Mouse (Mus musculus) liver, embryonic 18 days (tissue): Measurements from ENCODE around the gene Sarm1. TPM values are rescaled to one million over a fixed set of nuclear protein-coding genes. Genes with fewer than 3 reads are reported as not detected.

Experiments used
- polyA plus RNA-seq: library from polyadenylated mRNA; depleted of rRNA; stranded (reverse); fragments of >200 nt; gene quantifications from 2 replicates; pipeline ENCODE4 v1.2.3, GENCODE M21; 2012; rRNA removed

Gene Sarm1
- polyA plus RNA-seq, result 0.25 and 0.26 TPM in 2 replicates

DNA sequence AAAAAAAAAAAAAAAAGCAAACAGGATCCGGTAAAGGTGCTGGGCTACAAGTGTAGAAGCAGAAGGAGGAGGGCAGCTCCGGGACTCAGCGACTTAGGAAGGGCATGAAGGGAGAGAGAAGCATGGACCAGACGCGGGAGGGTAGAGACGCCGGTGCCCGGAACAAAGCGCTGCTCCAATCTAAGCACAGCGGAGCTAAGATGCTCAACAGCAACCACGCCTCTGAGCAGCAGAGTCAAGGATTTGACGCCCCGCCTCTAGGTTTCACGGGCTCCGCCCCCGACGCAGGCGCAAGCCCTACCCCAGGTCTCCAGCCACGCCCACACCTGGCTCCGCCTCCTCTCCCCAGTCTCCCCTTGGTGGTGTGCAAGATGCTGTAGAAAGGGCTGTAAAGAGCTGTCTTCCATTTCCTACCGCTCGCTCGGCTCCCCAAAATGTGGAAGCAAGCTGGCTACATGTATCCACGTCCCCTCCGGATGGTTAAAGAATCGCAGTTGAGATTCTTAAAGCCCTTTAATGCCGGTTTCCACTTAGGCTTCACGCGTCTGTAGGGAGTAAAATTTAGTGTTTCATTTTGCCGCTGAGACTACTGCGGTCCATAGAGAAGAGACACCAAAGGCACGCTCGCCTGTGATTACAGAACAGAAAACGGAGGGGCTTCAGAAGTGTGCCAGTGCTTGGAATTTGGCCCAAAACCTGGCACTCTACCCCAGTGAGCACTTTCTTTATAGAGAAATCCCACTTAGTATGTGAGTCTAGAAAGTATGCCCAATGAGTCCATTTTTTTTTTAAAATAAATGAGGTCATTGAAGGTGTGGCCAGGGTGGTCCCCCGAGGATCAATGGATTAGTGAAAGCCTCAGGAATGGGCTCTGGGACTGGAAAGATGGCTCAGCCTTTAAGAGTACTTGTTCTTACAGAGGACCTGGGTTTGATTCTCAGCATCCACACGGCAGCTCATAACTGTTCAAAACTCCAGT is at the start of gene Sarm1:
Sarm1 (minus strand) TSS at position 211 of the 979 bp plus-strand sequence.

GRCm38 (mm10) chr11:78536080-78536689 is 38.6 kb upstream of the Sarm1 start, which contains the start of the genes Tnfaip1 and Ift20:
Gene Tnfaip1 (minus strand): TSS chr11:78536332.
Gene Ift20 (plus strand): TSS chr11:78536361.

DNA sequence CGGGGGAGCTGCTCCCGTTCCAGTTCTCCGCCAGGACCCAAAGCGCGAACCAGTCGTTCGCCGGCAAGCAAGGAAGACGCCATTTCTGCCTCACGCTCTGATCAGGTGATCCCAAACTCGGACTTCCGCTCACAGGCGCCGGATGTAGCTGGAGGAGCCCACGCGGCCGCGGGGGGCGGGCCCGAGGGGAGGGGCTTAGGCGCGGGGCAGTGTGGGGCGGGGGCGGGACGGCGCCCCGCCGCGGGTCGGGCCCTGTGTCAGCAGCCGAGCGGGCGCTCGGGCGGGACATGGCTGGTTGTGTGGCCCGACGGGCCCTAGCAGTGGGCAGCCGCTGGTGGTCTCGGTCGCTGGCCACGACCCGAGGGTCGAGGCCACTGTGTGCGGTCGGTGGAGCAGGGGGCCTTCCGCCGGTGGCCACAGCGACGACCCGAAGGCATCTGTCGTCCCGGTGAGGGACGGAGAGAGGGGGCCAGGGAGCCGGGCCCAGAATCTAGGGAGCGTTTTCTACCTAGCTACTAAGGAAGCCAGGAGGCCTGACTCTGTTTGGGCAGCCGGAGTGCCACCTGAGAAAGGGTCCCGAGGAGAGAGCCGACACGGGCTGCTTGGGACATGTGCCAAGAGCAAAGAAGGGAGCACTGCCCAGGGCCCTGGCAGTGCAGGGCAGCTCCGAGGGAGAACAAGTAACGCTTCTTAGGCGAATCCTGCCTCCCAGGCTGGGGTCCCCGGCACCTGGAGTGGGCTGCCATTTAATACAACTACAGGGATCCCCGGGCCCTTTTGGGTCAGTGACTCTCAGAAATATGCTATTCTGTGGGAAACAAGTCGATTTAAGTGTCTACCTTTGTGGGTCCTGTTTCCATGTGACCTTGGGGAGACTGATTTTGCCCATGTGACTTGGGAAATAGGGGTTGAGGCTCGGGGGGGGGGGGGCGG is 14.7 kb upstream of the Sarm1 start, which contains the start of the genes Tmem199 and Poldip2:
Tmem199 (minus strand) TSS at position 148 of the 933 bp plus-strand sequence.
Poldip2 (plus strand) TSS at position 169 of the 933 bp plus-strand sequence.

GRCm38 (mm10) chr11:78502909-78503650 is 5.5 kb upstream of the Sarm1 start, which contains the start of gene Sebox:
Gene Sebox (plus strand): TSS chr11:78503447.

DNA sequence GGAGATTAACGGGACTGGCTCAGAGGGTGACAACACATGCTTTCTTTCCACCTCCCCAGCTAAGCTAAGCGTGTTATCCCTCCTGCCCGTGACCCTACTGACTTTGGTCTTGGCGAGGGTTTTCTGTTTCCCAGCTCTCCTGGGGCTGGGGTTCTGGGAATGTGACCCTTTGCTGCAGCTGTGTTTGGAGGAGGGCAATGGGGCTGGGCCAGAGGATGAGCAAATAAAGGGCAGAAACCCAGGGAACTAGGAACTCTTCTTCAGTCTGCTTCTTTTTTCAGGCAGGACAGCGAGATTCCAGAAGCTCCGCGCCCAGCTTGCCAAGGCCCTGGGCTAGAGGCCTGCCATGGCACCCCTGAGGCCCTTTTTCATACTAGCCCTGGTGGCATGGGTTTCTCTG is 1.4 kb upstream of the Sarm1 start, which contains the start of gene Vtn:
Vtn (plus strand) TSS at position 88 of the 400 bp plus-strand sequence.

DNA sequence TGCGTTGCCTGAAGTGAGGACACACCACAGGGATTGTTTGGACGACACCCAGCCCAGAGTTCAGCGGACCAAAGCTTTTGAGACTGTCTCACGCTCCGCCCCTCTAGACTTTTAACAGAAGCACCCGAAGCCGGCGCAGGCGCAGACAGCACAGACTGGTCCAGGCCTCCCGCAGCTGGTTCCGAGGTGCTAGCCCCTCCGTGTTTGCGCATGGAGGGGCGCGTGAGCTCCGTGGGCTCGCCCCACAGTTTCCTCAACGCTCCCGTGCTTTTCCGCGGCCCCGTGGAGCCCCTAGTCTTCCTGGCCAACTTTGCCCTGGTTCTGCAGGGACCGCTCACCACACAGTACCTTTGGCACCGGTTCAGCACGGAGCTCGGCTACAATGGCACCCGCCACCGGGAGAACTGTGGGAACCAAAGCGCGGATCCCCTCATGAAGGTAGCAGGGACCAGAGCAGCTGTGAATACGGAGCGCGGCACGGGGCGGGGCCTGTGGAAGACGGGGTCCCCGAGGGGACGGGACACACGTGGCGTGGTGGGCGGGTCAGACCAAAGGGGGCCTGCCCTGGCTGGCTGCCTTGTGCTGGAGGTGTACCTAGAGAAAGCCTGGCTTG is 31.9 kb downstream of the Sarm1 start, which contains the start of gene Slc46a1:
Slc46a1 (plus strand) TSS at position 130 of the 613 bp plus-strand sequence.

Other genes with a start within 250 kb of the Sarm1 start
- 19.5 and 19.6 TPM in 2 replicates for gene 2610507B11Rik, start 236.0 kb downstream of the Sarm1 start, polyA plus RNA-seq
- 0.15 and 0.20 TPM in 2 replicates for gene BC030499, start 206.9 kb downstream of the Sarm1 start, polyA plus RNA-seq
- 18.5 and 21.4 TPM in 2 replicates for gene Spag5, start 196.2 kb downstream of the Sarm1 start, polyA plus RNA-seq
- 25.4 and 34.5 TPM in 2 replicates for gene Aldoc, start 174.8 kb downstream of the Sarm1 start, polyA plus RNA-seq
- 21.8 and 25.8 TPM in 2 replicates for gene Pigs, start 169.3 kb downstream of the Sarm1 start, polyA plus RNA-seq
- gene Unc119, start 154.3 kb downstream of the Sarm1 start, polyA plus RNA-seq, result 62.4 and 64.5 TPM in 2 replicates
- not detected in 2 replicates for gene Foxn1, start 111.2 kb downstream of the Sarm1 start, polyA plus RNA-seq
- gene Slc13a2, start 75.5 kb downstream of the Sarm1 start, polyA plus RNA-seq, result 0.03 and 0.06 TPM in 2 replicates
- 12.7 and 14.6 TPM in 2 replicates for gene Slc46a1, start 32.1 kb downstream of the Sarm1 start, polyA plus RNA-seq
- gene Vtn, start 1.3 kb upstream of the Sarm1 start, polyA plus RNA-seq, result 1,540 and 1,650 TPM in 2 replicates
- gene Sebox, start 5.7 kb upstream of the Sarm1 start, polyA plus RNA-seq, result 0.09 and 0.22 TPM in 2 replicates
- 13.8 and 13.9 TPM in 2 replicates for gene Tmem199, start 14.4 kb upstream of the Sarm1 start, polyA plus RNA-seq
- gene Poldip2, start 14.4 kb upstream of the Sarm1 start, polyA plus RNA-seq, result 41.8 and 45.1 TPM in 2 replicates
- 10.0 and 10.2 TPM in 2 replicates for gene Tnfaip1, start 38.6 kb upstream of the Sarm1 start, polyA plus RNA-seq
- gene Ift20, start 38.6 kb upstream of the Sarm1 start, polyA plus RNA-seq, result 47.4 and 51.1 TPM in 2 replicates
- 68.7 and 70.8 TPM in 2 replicates for gene Tmem97, start 53.0 kb upstream of the Sarm1 start, polyA plus RNA-seq
- 4.9 and 5.5 TPM in 2 replicates for gene Nlk, start 199.6 kb upstream of the Sarm1 start, polyA plus RNA-seq